Mouse (Mus musculus) G1E-ER4 (cell line): ENCODE data around the gene Chp2. TPM values are rescaled to one million over a fixed set of nuclear protein-coding genes. Genes with fewer than 3 reads are reported as not detected.

Source experiments
- GATA1 ChIP-seq: IDR thresholded peaks from one replicate; pipeline ENCODE4 v1.8.0; 2012; ENCODE audit warnings: low read length, inconsistent platforms
- polyA plus RNA-seq: library from polyadenylated mRNA; stranded (reverse); fragments of >175 nt; gene quantifications from 2 replicates; pipeline ENCODE4 v1.2.3, GENCODE M21; 2012

Chp2 gene
- polyA plus RNA-seq, 1 experiment: not detected

GRCm38 (mm10) chr7:122272334-122272733 is 53.0 kb downstream of the Chp2 start:
- TF ChIP-seq GATA1: no peak

Other genes with a start within 250 kb of the Chp2 start
- gene Cog7, start 237.8 kb upstream of the Chp2 start, polyA plus RNA-seq: 10.2 and 13.0 TPM in 2 replicates
- gene Gga2, start 198.3 kb upstream of the Chp2 start, polyA plus RNA-seq: 235 and 253 TPM in 2 replicates
- 26.4 and 29.9 TPM in 2 replicates for gene Ubfd1, start 152.3 kb upstream of the Chp2 start, polyA plus RNA-seq
- 10.9 and 13.8 TPM in 2 replicates for gene Ears2, start 152.2 kb upstream of the Chp2 start, polyA plus RNA-seq
- gene Ndufab1, start 117.6 kb upstream of the Chp2 start, polyA plus RNA-seq: 1,652 and 2,549 TPM in 2 replicates
- gene Palb2, start 86.5 kb upstream of the Chp2 start, polyA plus RNA-seq: 3.8 and 4.8 TPM in 2 replicates
- gene Dctn5, start 86.5 kb upstream of the Chp2 start, polyA plus RNA-seq: 3.7 and 4.1 TPM in 2 replicates
- 105 and 122 TPM in 2 replicates for gene Plk1, start 60.1 kb upstream of the Chp2 start, polyA plus RNA-seq
- gene Ern2, start 33.3 kb upstream of the Chp2 start, polyA plus RNA-seq: not detected in 2 replicates
- gene Prkcb, start 69.3 kb downstream of the Chp2 start, polyA plus RNA-seq: not detected in 2 replicates